Mouse (Mus musculus): ENCODE measurements around the gene Celf2. TPM values are rescaled to one million over a fixed set of nuclear protein-coding genes. Genes with fewer than 3 reads are reported as not detected.

Gene Celf2
- polyA plus RNA-seq, 1 experiment from 2014 or later = 322 TPM

GRCm38 (mm10) chr2:6532341-6532740 is 977.0 kb downstream of the Celf2 start:
- H3K4me2 ChIP-seq (replicated peaks) = no peak overlapping the region
- no peak overlapping the region for H3K27ac ChIP-seq (replicated peaks)
- ATAC-seq (replicated peaks) = no peak
- no peaks in the 10 kb centered on the region; the same call in 1 of the 2 replicates for H3K4me1 ChIP-seq
- H3K4me3 ChIP-seq = no peak overlapping the region
- H3K9me3 ChIP-seq = no peaks in the 10 kb centered on the region
- no peak overlapping the region for H3K9ac ChIP-seq (replicated peaks)
- 50% methylated on average over 4 of the region's 4 CpGs for WGBS
- no peaks in the 10 kb centered on the region for H3K36me3 ChIP-seq
- no peaks in the 10 kb centered on the region for H3K27me3 ChIP-seq

- Histone ChIP-seq H3K27ac (replicated peaks) (no peak overlapping the region), H3K27me3 (no peaks in the 10 kb centered on the region), H3K9ac (replicated peaks) (no peak overlapping the region), H3K4me3 (no peak overlapping the region), H3K4me1 (peaks cover 6% of the 10 kb centered on the region; the same call in 1 of the 2 replicates), H3K9me3 (no peaks in the 10 kb centered on the region), H3K36me3 (no peaks in the 10 kb centered on the region), H3K4me2 (replicated peaks) (no peak overlapping the region)
- WGBS = 87% methylated on average over 2 of the region's 2 CpGs
- no peak for ATAC-seq (replicated peaks)
Measured at GRCm38 (mm10) chr2:6528076-6528475, 981.3 kb downstream of the Celf2 start.

- ATAC-seq (replicated peaks) = no peak; the same call in 1 of the 2 replicates
Measured at GRCm38 (mm10) chr2:6526825-6527224, 982.5 kb downstream of the Celf2 start.

GRCm38 (mm10) chr2:6526311-6526710 is 983.1 kb downstream of the Celf2 start:
- Histone ChIP-seq H3K27me3 (no peaks in the 10 kb centered on the region), H3K27ac (replicated peaks) (no peak overlapping the region), H3K36me3 (no peaks in the 10 kb centered on the region), H3K4me2 (replicated peaks) (no peak overlapping the region), H3K4me3 (no peak overlapping the region), H3K9me3 (no peaks in the 10 kb centered on the region), H3K9ac (replicated peaks) (no peak overlapping the region), H3K4me1 (0 out of 2 replicates have a peak, but pooled peaks cover 6% of the 10 kb centered on the region)
- ATAC-seq (replicated peaks) = no peak; the same call in 1 of the 2 replicates
- 62% methylated on average over 4 of the region's 4 CpGs for WGBS

More at GRCm38 (mm10) chr2:6526825-6527224, 982.5 kb downstream of the Celf2 start:
- Histone ChIP-seq H3K4me3 (no peak overlapping the region), H3K9me3 (no peaks in the 10 kb centered on the region), H3K4me1 (0 out of 2 replicates have a peak, but pooled peaks cover 6% of the 10 kb centered on the region), H3K27ac (replicated peaks) (no peak overlapping the region), H3K36me3 (no peaks in the 10 kb centered on the region), H3K9ac (replicated peaks) (no peak overlapping the region), H3K4me2 (replicated peaks) (no peak overlapping the region), H3K27me3 (no peaks in the 10 kb centered on the region)
- WGBS = 70% methylated on average over 11 of the region's 11 CpGs

- 0 out of 2 replicates have a peak, but pooled peaks have one; percentile 15 for ATAC-seq (replicated peaks)
- WGBS = 95% methylated on average over 10 of the region's 10 CpGs
- 0 out of 2 replicates have a peak, but pooled peaks cover 6% of the 10 kb centered on the region for H3K4me1 ChIP-seq
- no peaks in the 10 kb centered on the region for H3K36me3 ChIP-seq
- H3K9ac ChIP-seq (replicated peaks) = no peak overlapping the region
- no peaks in the 10 kb centered on the region for H3K9me3 ChIP-seq
- no peaks in the 10 kb centered on the region for H3K27me3 ChIP-seq
- H3K4me3 ChIP-seq = no peak overlapping the region
- no peak overlapping the region for H3K4me2 ChIP-seq (replicated peaks)
- H3K27ac ChIP-seq (replicated peaks) = peak overlapping the region; percentile 51
Measured at GRCm38 (mm10) chr2:6523924-6524300, 985.5 kb downstream of the Celf2 start.

- peak; percentile 53 for ATAC-seq (replicated peaks)
- Histone ChIP-seq H3K27me3 (no peaks in the 10 kb centered on the region), H3K36me3 (no peaks in the 10 kb centered on the region), H3K9me3 (no peaks in the 10 kb centered on the region), H3K4me1 (0 out of 2 replicates have a peak, but pooled peaks cover 6% of the 10 kb centered on the region), H3K9ac (replicated peaks) (no peak overlapping the region), H3K4me3 (no peak overlapping the region), H3K4me2 (replicated peaks) (no peak overlapping the region), H3K27ac (replicated peaks) (peak overlapping the region; percentile 51)
- WGBS = 76% methylated on average over 16 of the region's 16 CpGs
Measured at GRCm38 (mm10) chr2:6523261-6523923, 986.0 kb downstream of the Celf2 start.

- no peaks in the 10 kb centered on the region for H3K9me3 ChIP-seq
- ATAC-seq (replicated peaks) = no peak
- 86% methylated on average over 4 of the region's 4 CpGs for WGBS
- H3K4me3 ChIP-seq = no peak overlapping the region
- no peak overlapping the region for H3K4me2 ChIP-seq (replicated peaks)
- no peaks in the 10 kb centered on the region for H3K27me3 ChIP-seq
- no peak overlapping the region for H3K9ac ChIP-seq (replicated peaks)
- 0 out of 2 replicates have a peak, but pooled peaks cover 6% of the 10 kb centered on the region for H3K4me1 ChIP-seq
- no peak overlapping the region for H3K27ac ChIP-seq (replicated peaks)
- no peaks in the 10 kb centered on the region for H3K36me3 ChIP-seq
Measured at GRCm38 (mm10) chr2:6522411-6522810, 987.0 kb downstream of the Celf2 start.

- no peak overlapping the region for H3K9ac ChIP-seq (replicated peaks)
- WGBS = 60% methylated on average over 7 of the region's 7 CpGs
- H3K27me3 ChIP-seq = no peaks in the 10 kb centered on the region
- H3K36me3 ChIP-seq = no peaks in the 10 kb centered on the region
- H3K27ac ChIP-seq (replicated peaks) = no peak overlapping the region
- no peak for ATAC-seq (replicated peaks)
- no peak overlapping the region for H3K4me2 ChIP-seq (replicated peaks)
- H3K4me1 ChIP-seq = no peaks in the 10 kb centered on the region
- no peak overlapping the region for H3K4me3 ChIP-seq
- H3K9me3 ChIP-seq = no peaks in the 10 kb centered on the region
Measured at GRCm38 (mm10) chr2:6513176-6513575, 996.2 kb downstream of the Celf2 start.

- Histone ChIP-seq H3K4me3 (no peak overlapping the region), H3K4me1 (peaks cover 4% of the 10 kb centered on the region; the same call in 1 of the 2 replicates), H3K9ac (replicated peaks) (no peak overlapping the region), H3K4me2 (replicated peaks) (no peak overlapping the region), H3K36me3 (no peaks in the 10 kb centered on the region), H3K9me3 (no peaks in the 10 kb centered on the region), H3K27me3 (no peaks in the 10 kb centered on the region), H3K27ac (replicated peaks) (no peak overlapping the region)
- no peak for ATAC-seq (replicated peaks)
- WGBS = 64% methylated on average over 3 of the region's 3 CpGs
Measured at GRCm38 (mm10) chr2:6507071-6507470, 1002.3 kb downstream of the Celf2 start.

- H3K4me1 ChIP-seq = peaks cover 4% of the 10 kb centered on the region; the same call in 1 of the 2 replicates
- no peak overlapping the region for H3K4me2 ChIP-seq (replicated peaks)
- WGBS = 43% methylated on average over 13 of the region's 13 CpGs
- H3K9ac ChIP-seq (replicated peaks) = no peak overlapping the region
- peak overlapping the region; percentile 2; the same call in 1 of the 2 replicates for H3K27ac ChIP-seq (replicated peaks)
- peak; percentile 68; the same call in 1 of the 2 replicates for ATAC-seq (replicated peaks)
- no peak overlapping the region for H3K4me3 ChIP-seq
- no peaks in the 10 kb centered on the region for H3K9me3 ChIP-seq
- no peaks in the 10 kb centered on the region for H3K36me3 ChIP-seq
- H3K27me3 ChIP-seq = no peaks in the 10 kb centered on the region
Measured at GRCm38 (mm10) chr2:6505979-6506811, 1003.2 kb downstream of the Celf2 start.

GRCm38 (mm10) chr2:6505531-6505930 is 1003.8 kb downstream of the Celf2 start:
- Histone ChIP-seq H3K4me1 (peaks cover 4% of the 10 kb centered on the region; the same call in 1 of the 2 replicates), H3K36me3 (no peaks in the 10 kb centered on the region), H3K4me2 (replicated peaks) (no peak overlapping the region), H3K27ac (replicated peaks) (no peak overlapping the region), H3K9me3 (no peaks in the 10 kb centered on the region), H3K27me3 (no peaks in the 10 kb centered on the region), H3K4me3 (no peak overlapping the region), H3K9ac (replicated peaks) (no peak overlapping the region)
- WGBS = 83% methylated on average over 12 of the region's 12 CpGs
- ATAC-seq (replicated peaks) = no peak

GRCm38 (mm10) chr2:6498101-6498500 is 1011.3 kb downstream of the Celf2 start:
- Histone ChIP-seq H3K9ac (replicated peaks) (no peak overlapping the region), H3K27ac (replicated peaks) (no peak overlapping the region), H3K4me1 (peaks cover 6% of the 10 kb centered on the region; the same call in 1 of the 2 replicates), H3K9me3 (no peaks in the 10 kb centered on the region), H3K36me3 (no peaks in the 10 kb centered on the region), H3K27me3 (no peaks in the 10 kb centered on the region), H3K4me3 (no peak overlapping the region), H3K4me2 (replicated peaks) (no peak overlapping the region)
- 72% methylated on average over 12 of the region's 12 CpGs for WGBS
- ATAC-seq (replicated peaks) = 0 out of 2 replicates have a peak, but pooled peaks have one; percentile 53
